Mouse (Mus musculus): Measurements from ENCODE around the gene Vmn1r157.
"Not testable (repeated sequence)": the region's sequence is repeated elsewhere in the genome, so short reads cannot be mapped to it uniquely, and the experiment has no call there.

The Vmn1r157 gene

GRCm38 (mm10) chr7:22761397-22761796 is at the start of gene Vmn1r157:
Gene Vmn1r157, plus strand, starts transcription at chr7:22761697.
- DNase-seq (ENCODE audit: low spot score), result not testable (repeated sequence)

GRCm38 (mm10) chr7:22719610-22720009 is 41.9 kb upstream of the Vmn1r157 start, which contains the start of gene Gm4567:
Gene Gm4567, minus strand, starts transcription at chr7:22719710.
- not testable (repeated sequence) for DNase-seq (ENCODE audit: low spot score)

GRCm38 (mm10) chr7:22775981-22776380 is 14.5 kb downstream of the Vmn1r157 start:
- not testable (repeated sequence) for DNase-seq (ENCODE audit: low spot score)

- DNase-seq (ENCODE audit: low spot score), result not testable (repeated sequence)
These were observed 29.2 kb downstream of the Vmn1r157 start, which contains the start of gene Vmn1r158 for GRCm38 (mm10) chr7:22790682-22791081. Gene Vmn1r158, minus strand, starts transcription at chr7:22790782.
